Mouse (Mus musculus): ENCODE measurements at regions not wholly inside any gene's neighbourhood (a gene's known extent, or its start where the extent isn't known, plus 50 kb on each side); places are given as distances from the start of the nearest gene placed in this dataset.

DNA sequence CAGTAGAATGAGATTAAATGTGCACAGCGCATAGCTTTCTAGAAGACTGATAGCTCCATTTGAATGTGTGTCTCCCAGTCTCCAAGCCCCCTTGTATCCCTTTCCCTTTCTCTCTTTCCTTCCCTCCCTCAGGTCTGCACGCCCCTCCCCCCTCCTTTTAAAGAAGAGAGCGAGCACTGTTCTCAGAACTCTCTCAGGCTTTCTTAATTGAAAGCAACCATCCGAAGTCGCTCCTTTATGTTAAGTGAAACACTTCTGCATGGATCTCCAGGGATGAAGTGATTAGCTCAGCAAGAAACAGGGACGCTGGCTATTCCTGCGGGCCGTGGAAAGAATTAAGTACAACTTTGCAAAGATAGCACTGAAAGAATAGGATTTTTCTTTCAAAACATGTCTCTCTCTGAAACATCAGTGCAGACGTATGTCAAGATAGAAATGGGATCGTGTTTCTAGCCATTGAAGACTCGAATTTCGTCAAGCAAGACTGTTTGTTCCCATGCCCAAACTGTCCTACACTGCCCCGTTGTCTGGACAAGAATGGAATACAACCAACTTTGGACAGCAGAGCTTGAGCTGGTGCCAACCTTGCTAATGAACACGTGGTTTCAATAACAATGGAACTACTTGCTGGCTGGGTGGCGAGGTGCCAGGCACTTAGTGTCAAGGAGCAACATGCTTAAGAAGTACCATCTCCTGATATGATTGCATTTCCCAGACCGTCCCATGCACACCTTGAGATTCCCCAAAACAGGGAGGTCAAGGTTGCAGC is 289.2 kb upstream of the Rnaseh2b start:
- DNase-seq, result no peak

DNA sequence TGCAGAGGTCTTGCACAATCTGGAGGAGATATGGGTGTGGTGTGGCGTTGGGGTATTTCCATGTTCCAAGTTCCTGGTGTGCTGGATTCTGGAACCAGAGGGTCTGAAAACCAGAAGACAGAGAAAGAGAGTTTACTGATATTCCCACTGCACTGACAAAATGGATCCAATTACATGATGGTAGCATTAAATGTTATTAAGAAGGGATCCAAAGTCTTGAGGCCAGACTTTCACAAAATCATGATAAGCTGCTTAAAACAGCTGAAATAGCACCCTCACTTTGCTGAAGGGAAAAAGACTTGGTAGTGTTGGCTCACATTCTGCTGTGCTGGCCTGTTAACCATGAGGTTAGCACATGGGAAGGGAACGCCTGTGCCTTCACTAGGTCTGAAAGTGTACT is 288.6 kb upstream of the Rnaseh2b start:
- no peak for DNase-seq

DNA sequence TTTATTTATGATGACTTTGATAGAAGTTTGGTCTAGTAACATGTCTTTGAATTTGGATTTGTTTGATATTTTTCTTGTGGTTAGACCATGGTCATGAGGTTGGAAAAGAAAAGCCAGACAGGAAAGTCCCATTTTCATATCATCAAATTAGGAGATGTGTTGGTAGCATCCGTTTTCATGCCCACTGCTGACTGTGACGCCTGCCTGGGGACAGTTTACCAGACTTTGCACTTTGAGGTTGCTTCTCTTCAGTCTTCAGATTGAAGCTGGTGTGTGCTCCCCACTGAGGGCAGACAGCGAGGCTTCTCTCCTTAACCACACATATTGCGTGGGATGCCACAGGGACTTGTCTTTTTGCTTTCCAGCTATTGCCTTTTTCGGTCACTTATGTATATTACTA is 283.7 kb upstream of the Rnaseh2b start:
- DNase-seq, result no peak

DNA sequence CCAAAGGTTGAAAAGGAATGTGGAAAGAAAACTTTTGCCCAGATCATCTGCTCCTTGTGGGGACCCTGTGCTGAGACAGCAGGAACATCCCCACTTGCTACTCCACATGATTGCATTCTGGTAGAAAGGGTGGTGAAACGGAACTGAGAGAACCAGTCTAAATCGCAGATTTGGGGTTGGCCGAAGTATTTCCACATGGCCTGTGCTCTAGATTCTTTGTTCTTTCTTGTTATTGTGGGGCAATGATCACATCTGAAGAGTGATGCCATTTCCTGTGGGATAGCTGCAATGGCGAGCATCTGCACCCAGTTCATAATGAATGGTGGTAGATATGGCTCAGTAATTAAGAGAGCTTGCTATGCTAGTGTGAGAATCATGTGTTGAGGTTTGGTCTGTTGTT is 273.6 kb upstream of the Rnaseh2b start:
- DNase-seq, result no peak

GRCm38 (mm10) chr14:62020996-62021395 is 271.4 kb upstream of the Rnaseh2b start:
- no peak for DNase-seq

GRCm38 (mm10) chr14:62022193-62022592 is 270.2 kb upstream of the Rnaseh2b start:
- DNase-seq, result no peak

GRCm38 (mm10) chr14:62023022-62023421 is 269.4 kb upstream of the Rnaseh2b start:
- no peak for DNase-seq

DNA sequence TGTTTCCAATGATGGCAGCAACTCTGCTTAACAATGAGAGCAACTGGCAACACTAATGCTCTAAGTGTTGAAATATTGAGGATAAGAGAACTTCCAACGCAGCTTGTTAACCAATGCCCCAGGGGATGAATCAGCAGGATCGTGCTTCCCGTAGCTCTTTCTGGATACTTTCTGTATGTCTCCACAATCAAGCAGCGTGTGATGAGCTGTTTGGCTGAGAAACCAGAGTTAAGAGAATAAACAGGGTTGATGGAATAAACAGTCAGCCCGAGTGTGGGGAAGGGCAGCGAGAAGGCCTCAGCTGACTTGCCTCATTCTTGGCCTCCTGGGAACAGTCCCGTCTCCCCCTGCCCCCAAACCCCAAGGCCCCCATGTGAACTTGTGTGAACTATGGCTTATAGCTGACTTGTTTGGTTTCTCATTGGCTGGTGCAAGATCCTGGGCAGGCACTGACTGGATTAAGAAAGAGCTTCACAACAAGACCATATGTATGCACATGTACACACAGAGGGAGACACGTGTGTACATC is 264.6 kb upstream of the Rnaseh2b start:
- no peak for DNase-seq

DNA sequence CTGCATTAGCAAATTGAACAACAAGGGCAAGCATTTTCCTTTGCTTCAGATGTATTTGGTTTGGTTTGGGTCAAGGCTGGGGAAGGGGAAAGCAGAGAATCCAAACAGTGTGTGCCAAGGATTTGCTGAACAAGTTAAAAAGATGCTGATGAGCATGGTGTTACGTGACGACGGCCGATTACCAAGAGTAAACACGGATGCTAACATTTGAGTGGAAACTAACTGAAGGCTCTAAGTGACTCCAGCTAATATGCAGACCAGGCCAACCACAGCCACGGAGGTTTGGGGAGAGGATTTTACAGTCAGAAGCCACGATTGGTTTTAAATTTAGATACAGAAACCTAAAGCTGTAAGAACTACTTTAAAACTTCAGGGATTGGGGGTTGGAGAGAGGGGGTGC is 262.3 kb upstream of the Rnaseh2b start:
- no peak for DNase-seq

GRCm38 (mm10) chr14:62033661-62034060 is 258.7 kb upstream of the Rnaseh2b start:
- DNase-seq, result no peak

GRCm38 (mm10) chr14:62034664-62035063 is 257.7 kb upstream of the Rnaseh2b start:
- DNase-seq, result no peak

DNA sequence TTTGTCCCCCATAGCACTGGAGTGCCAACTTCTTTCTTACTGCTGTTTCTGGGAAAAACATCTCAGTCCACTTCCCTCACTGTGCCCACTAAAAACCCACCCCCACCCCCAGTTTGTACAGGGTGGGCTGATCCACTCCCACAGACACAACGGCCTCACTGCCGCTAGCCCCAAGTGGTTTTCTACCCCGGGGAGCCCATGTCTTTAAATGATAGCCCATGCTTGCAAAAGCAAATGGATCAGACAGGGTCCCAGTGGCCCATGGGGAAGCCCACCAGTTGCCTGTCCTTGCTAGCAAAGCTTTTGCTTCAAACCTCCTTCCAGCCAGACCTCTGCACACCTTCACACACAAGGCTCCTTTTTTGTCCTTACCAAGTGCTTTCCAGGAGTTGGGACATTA is 257.0 kb upstream of the Rnaseh2b start:
- no peak for DNase-seq

GRCm38 (mm10) chr14:62037514-62037913 is 254.9 kb upstream of the Rnaseh2b start:
- no peak for DNase-seq

GRCm38 (mm10) chr14:62037917-62038316 is 254.5 kb upstream of the Rnaseh2b start:
- no peak for DNase-seq

- peak; percentile 11 to 34 for DNase-seq
Measured at GRCm38 (mm10) chr14:62042305-62043116, 249.9 kb upstream of the Rnaseh2b start.

- no peak for DNase-seq
Measured at GRCm38 (mm10) chr14:62043117-62043422, 249.3 kb upstream of the Rnaseh2b start.

- DNase-seq, result no peak
Measured at GRCm38 (mm10) chr14:62050941-62051340, 241.4 kb upstream of the Rnaseh2b start.

GRCm38 (mm10) chr14:62051923-62052322 is 240.5 kb upstream of the Rnaseh2b start:
- no peak for DNase-seq

DNA sequence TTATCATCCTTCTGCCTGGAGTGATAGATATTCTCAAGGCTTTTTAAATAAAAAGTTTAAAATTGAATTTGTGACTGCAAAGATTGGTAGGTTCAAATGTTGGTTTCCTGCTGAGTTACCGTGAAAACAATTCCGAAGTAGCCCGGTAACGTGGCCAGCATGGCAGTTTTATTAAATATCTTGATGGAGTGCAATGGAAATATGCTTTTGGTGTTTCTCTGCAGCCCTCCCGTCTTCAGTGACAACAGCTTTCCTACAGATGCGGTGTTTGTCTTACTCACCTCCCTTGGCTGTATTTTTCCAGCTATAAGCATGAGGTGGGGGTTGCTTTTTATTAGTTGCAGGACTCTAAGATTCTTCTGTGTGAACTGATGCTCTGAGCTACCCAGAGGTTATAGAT is 239.4 kb upstream of the Rnaseh2b start:
- DNase-seq, result no peak

- no peak for DNase-seq
Measured at GRCm38 (mm10) chr14:62057096-62057495, 235.3 kb upstream of the Rnaseh2b start.

- DNase-seq, result no peak
Measured at GRCm38 (mm10) chr14:62058100-62058499, 234.3 kb upstream of the Rnaseh2b start.

DNA sequence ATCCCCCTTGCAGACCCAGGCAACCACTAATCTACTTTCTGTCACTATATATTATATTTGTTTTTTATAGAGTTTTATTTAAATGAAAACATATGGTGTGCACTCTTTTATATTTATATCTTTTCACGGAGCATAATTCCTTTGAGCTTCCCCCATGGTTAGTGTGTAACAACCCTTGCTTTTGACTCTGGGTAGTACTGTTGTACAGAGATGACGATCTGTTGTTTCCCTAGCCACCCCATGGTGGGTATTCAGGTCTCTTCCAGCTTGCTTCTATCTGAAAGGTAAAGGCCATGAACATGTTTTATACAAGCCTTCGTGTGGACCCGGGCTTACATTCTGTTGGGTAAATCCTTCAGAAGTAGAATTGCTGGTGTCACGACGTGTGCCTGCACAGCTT is 221.2 kb upstream of the Rnaseh2b start:
- no peak for DNase-seq

GRCm38 (mm10) chr14:62084047-62084446 is 208.3 kb upstream of the Rnaseh2b start:
- DNase-seq, result no peak

- no peak for DNase-seq
Measured at GRCm38 (mm10) chr14:62088174-62088573, 204.2 kb upstream of the Rnaseh2b start.
